Mouse (Mus musculus) heart, postnatal 36 days (tissue): ENCODE results near the gene Gm6871. TPM values are rescaled to one million over a fixed set of nuclear protein-coding genes. Genes with fewer than 3 reads are reported as not detected.

Experiments
- total RNA-seq, 2 experiments: library from RNA; stranded (reverse); gene quantifications; 2 replicates each; pipeline ENCODE4 v1.2.3; 2021

Gm6871 gene
- total RNA-seq, 2 experiments from 2014 or later: not detected

Other genes with a start within 250 kb of the Gm6871 start
- gene AI987944, start 180.3 kb downstream of the Gm6871 start, total RNA-seq: 10 to 100 TPM; 10.5 to 12.2 TPM
- gene Vmn2r57, start 125.0 kb downstream of the Gm6871 start, total RNA-seq: under 1 TPM; 0.19 to 0.28 TPM
- gene Gm20449, start 74.2 kb downstream of the Gm6871 start, total RNA-seq: under 1 TPM in 1 of 2 experiments, not detected in 1; 0.11 TPM
- gene AW146154, start 73.8 kb downstream of the Gm6871 start, total RNA-seq: 1 to 10 TPM; 5.5 to 6.6 TPM
- gene 2610021A01Rik, start 25.6 kb upstream of the Gm6871 start, total RNA-seq: 1 to 10 TPM; 7.4 to 9.9 TPM
- gene Zfp788, start 59.5 kb upstream of the Gm6871 start, total RNA-seq: 10 to 100 TPM in 1 of 2 experiments, 1 to 10 TPM in 1; 7.6 to 10.0 TPM